Mouse (Mus musculus): Measurements from ENCODE around the gene Hmga1b.
"Not testable (repeated sequence)": the region's sequence is repeated elsewhere in the genome, so short reads cannot be mapped to it uniquely, and the experiment has no call there.

Hmga1b gene

GRCm38 (mm10) chr11:120784064-120784791 lies 21.6 kb downstream of the Hmga1b start, which contains the start of the genes Rfng and Gps1:
Gene Rfng, minus strand, starts transcription at chr11:120784207.
Gene Gps1, plus strand, starts transcription at chr11:120784272.
- peak; percentile 91 for DNase-seq

GRCm38 (mm10) chr11:120785145-120785544 lies 22.6 kb downstream of the Hmga1b start:
- DNase-seq = no peak

- DNase-seq = not testable (repeated sequence)
Measured at GRCm38 (mm10) chr11:120788460-120788859, 25.9 kb downstream of the Hmga1b start.

GRCm38 (mm10) chr11:120789355-120789754 lies 26.8 kb downstream of the Hmga1b start:
- no peak for DNase-seq

DNA sequence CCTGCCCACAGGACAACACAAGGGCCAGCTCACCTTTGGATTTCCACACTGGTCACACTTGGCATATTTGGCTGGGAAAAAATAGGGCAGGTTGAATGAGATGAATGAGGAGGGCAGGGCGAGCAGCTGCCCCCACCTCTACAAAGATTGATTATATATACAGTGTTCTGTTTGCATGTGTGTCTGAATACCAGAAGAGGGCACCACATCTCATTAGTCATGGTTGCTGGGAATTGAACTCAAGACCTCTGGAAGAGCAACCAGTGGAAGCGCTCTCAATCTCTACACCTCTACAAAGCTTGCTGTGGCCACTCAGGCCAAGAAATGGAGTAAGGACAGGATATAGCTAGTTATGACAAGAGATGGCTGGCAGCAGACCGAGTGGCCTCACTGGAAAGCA lies 27.2 kb downstream of the Hmga1b start:
- DNase-seq = no peak

DNA sequence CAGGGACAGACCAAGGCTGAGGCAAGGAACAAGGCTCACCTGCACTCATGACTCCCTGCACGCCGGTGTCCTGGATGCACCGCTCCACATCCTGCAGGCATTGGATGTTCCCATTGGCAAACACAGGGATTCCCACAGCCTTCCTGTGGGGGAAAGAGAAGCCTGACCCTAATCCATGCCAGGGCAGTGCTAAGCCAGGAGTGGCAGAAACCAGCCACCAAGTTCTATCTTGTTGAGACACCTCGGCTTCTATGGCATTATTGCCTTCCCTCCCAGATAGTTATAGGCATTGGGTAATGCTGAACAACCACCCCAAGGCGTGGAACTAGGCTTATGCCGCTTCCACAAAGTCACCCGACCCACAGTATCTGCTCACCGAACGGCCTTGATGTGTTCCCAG lies 30.1 kb downstream of the Hmga1b start:
- DNase-seq = no peak

- peak; percentile 98 to 99 for DNase-seq
Measured at GRCm38 (mm10) chr11:120795756-120796613, 33.4 kb downstream of the Hmga1b start, which contains the start of gene Dus1l. Gene Dus1l, minus strand, starts transcription at chr11:120796403.

DNA sequence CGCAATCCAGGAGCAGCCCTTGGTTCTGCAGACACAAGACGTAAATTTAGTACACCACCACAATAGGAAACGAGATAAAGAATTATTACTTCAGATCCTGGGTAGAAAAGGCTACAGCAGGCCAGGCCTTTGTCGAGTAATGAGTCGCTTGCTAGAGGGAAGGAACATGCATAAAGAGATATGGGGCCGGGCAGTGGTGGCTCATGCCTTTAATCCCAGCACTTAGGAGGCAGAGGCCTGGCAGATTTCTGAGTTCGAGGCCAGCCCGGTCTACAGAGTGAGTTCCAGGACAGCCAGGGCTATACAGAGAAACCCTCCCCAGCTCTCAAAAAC lies 34.0 kb downstream of the Hmga1b start:
- no peak for DNase-seq

DNA sequence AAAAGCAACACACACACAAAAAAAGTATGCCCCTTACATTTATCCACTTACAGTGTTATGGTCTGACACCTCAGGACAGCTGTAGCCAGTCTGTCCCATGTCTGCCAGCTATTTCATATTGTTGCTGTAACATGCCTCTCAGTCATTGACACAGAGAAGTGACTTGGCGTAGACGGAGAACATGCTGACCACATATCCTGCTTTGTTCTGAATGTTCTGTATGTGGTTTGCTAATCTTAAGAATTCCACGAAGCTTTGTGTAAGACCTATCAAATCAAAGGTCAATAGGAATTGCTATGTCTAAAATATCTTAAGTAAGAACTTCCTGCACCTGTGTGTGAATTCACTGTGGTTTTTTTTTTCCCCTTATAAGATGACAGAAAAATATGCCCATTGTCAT lies 35.6 kb downstream of the Hmga1b start:
- DNase-seq = no peak

- no peak for DNase-seq
Measured at GRCm38 (mm10) chr11:120799316-120799890, 36.8 kb downstream of the Hmga1b start.

DNA sequence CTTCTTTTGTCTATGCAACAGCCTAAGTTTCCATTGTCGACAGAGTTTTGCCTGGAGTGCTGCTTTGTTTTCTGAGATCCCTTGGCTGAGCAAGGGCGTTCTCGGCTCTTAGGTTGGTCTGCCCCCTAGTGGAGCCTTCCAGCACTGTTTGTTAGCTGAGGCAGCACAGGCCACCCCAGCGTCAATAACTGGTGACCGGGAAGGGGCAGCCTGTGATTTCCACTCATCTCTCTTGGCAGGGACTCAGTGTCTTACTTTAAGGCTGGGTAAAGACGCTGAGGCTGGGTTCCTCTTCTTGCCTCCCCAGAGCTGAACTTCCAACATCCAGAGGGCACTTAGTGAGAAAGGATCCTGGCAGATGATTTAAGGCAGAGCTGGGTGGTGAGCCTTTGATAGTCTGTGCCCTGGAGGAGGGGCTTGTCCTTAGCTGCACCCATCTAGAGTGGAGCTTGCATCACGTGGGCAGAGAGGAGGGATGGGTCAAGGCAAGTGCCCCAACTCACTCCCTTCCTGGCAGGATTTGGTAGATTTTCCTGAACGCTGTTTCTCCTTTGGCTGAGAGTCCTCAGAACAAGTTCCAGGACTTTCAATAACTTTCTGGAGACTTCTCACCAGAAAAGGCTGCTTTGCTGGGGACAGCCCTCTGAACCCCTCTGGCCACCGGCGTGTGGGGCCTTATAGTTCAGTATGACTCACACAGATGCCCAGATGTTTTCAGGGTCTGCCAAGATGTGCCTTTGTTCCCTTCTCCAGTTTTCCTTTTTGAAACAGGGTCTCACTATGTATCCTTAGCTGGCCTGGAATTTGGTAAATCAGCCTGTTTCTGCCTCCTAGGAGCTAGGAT lies 37.7 kb downstream of the Hmga1b start:
- DNase-seq = peak; percentile 95 to 97

GRCm38 (mm10) chr11:120804274-120804673 lies 41.7 kb downstream of the Hmga1b start:
- no peak for DNase-seq

- no peak for DNase-seq
Measured at GRCm38 (mm10) chr11:120804769-120805168, 42.2 kb downstream of the Hmga1b start.

- DNase-seq = no peak
Measured at GRCm38 (mm10) chr11:120805375-120806298, 43.0 kb downstream of the Hmga1b start.

GRCm38 (mm10) chr11:120808010-120808409 lies 45.4 kb downstream of the Hmga1b start:
- DNase-seq = no peak

DNA sequence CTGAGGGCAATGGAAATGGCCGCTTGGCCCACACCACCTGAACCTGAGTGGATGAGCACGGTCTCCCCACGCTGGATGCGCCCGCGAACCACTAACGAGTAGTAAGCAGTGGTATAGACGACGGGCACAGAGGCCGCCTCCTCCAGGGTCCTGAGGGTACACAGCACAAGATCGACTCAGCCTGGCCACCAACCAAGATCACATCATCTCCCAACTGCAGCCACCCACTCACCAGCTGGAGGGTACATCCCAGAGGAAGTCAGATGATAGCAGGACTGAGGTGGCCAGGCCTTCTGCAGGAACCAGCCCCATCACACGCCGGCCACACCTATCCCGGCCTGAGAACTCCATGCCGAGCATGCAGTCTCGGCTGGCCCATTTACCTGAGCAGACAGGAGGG lies 49.5 kb downstream of the Hmga1b start:
- DNase-seq = no peak

All from cerebellum, postnatal 10 days (tissue).